Mouse (Mus musculus) CH12.LX (cell line): ENCODE results near the gene Jmjd1c. TPM values are rescaled to one million over a fixed set of nuclear protein-coding genes. Genes with fewer than 3 reads are reported as not detected.

Source experiments
- DNase-seq: peaks from one replicate; pipeline ENCODE4 v3.0.0-alpha.2; 2013; ENCODE audit errors: extremely low read depth
- H3K27ac ChIP-seq: 2 replicates; pipeline ENCODE4 v1.5.1; 2012; ENCODE audit warnings: low read depth, mild to moderate bottlenecking, control low read depth, moderate library complexity; ENCODE audit not compliant: insufficient read depth
- H3K27me3 ChIP-seq: replicated peaks from 2 replicates; pipeline ENCODE3; 2012; ENCODE audit warnings: inconsistent platforms
- H3K36me3 ChIP-seq, 2 experiments: replicated peaks in 1 of 2; 2 replicates each; pipeline versions ENCODE3 to v1.6.1; 2012; ENCODE audit warnings: inconsistent platforms in 1 of 2, low read length in 1 of 2, mild to moderate bottlenecking in 1 of 2, mixed read lengths in 1 of 2, moderate library complexity in 1 of 2; ENCODE audit not compliant: control insufficient read depth in 1 of 2, insufficient read depth in 1 of 2
- H3K4me1 ChIP-seq, 2 experiments: 2 replicates each; pipeline ENCODE4 v1.6.1; 2012; ENCODE audit warnings: inconsistent platforms in 1 of 2, moderate library complexity in 1 of 2; ENCODE audit not compliant: insufficient read depth in 2 of 2, control insufficient read depth in 1 of 2
- H3K4me2 ChIP-seq: 2 replicates; pipeline ENCODE4 v1.6.1; 2012; ENCODE audit warnings: low read depth, mild to moderate bottlenecking, control low read depth; ENCODE audit not compliant: poor library complexity, insufficient read depth, severe bottlenecking
- H3K4me3 ChIP-seq, 3 experiments: fragments of 150-350 bp in 1 of 3; sonication (generic) in 1 of 3; replicated peaks in 1 of 3; 2 replicates each; pipeline versions ENCODE3 to v1.5.1; 2011 to 2012; ENCODE audit warnings: low read depth in 2 of 3, low read length in 2 of 3, mild to moderate bottlenecking in 2 of 3, moderate library complexity in 2 of 3, control low read depth in 1 of 3, improper control_type of control experiment in 1 of 3, inconsistent platforms in 1 of 3, mixed read lengths in 1 of 3; ENCODE audit not compliant: poor library complexity in 1 of 3
- H3K79me2 ChIP-seq: replicated peaks from 2 replicates; pipeline ENCODE4 v1.6.1; 2012; ENCODE audit warnings: mild to moderate bottlenecking, moderate library complexity; ENCODE audit not compliant: control insufficient read depth, poor library complexity, insufficient read depth, severe bottlenecking; ENCODE audit errors: extremely low read depth
- H3K9ac ChIP-seq: 2 replicates; pipeline ENCODE4 v1.6.1; 2012; ENCODE audit warnings: low read depth, mild to moderate bottlenecking, control low read depth, moderate library complexity; ENCODE audit not compliant: insufficient read depth
- H3K9me3 ChIP-seq: replicated peaks from 2 replicates; pipeline ENCODE3; 2012; ENCODE audit warnings: low read length, inconsistent platforms, mixed read lengths
- BHLHE40 ChIP-seq: IDR thresholded peaks from 2 replicates; pipeline ENCODE4 v1.6.1; 2011; ENCODE audit warnings: mild to moderate bottlenecking, low read depth, low read length, improper control_type of control experiment
- CHD2 ChIP-seq: IDR thresholded peaks from 2 replicates; pipeline ENCODE4 v1.6.1; 2011; ENCODE audit warnings: low read length, improper control_type of control experiment
- CTCF ChIP-seq, 2 experiments: IDR thresholded peaks in 1 of 2; conservative IDR thresholded peaks in 1 of 2; 2 replicates each; pipeline ENCODE4 v1.5.1; 2011 to 2012; ENCODE audit warnings: low read depth in 2 of 2, low read length in 2 of 2, improper control_type of control experiment in 1 of 2, inconsistent platforms in 1 of 2, mild to moderate bottlenecking in 1 of 2, moderate library complexity in 1 of 2
- ETS1 ChIP-seq: conservative IDR thresholded peaks from 2 replicates; pipeline ENCODE4 v1.6.1; 2012; ENCODE audit warnings: low read depth, mild to moderate bottlenecking, inconsistent platforms, low read length, improper control_type of control experiment, moderate library complexity
- HCFC1 ChIP-seq: IDR thresholded peaks from 2 replicates; pipeline ENCODE4 v1.6.1; 2012; ENCODE audit warnings: low read depth, mild to moderate bottlenecking, inconsistent platforms, low read length, improper control_type of control experiment
- JUN ChIP-seq: IDR thresholded peaks from 2 replicates; pipeline ENCODE4 v1.6.1; 2011; ENCODE audit warnings: low read depth, mild to moderate bottlenecking, low read length, improper control_type of control experiment, moderate library complexity; ENCODE audit not compliant: insufficient read depth
- JUND ChIP-seq: conservative IDR thresholded peaks from 2 replicates; pipeline ENCODE4 v1.6.1; 2011; ENCODE audit warnings: low read depth, low read length, improper control_type of control experiment
- KAT2A ChIP-seq: IDR thresholded peaks from 2 replicates; pipeline ENCODE4 v1.6.1; 2012; ENCODE audit warnings: low read length, improper control_type of control experiment, inconsistent platforms; ENCODE audit not compliant: insufficient replicate concordance
- MAFK ChIP-seq: IDR thresholded peaks from 2 replicates; pipeline ENCODE4 v1.6.1; 2011; ENCODE audit warnings: low read length, improper control_type of control experiment; ENCODE audit not compliant: insufficient replicate concordance
- MAX ChIP-seq: IDR thresholded peaks from 2 replicates; pipeline ENCODE4 v1.6.1; 2011; ENCODE audit warnings: low read length, improper control_type of control experiment
- MAZ ChIP-seq: IDR thresholded peaks from 2 replicates; pipeline ENCODE4 v1.6.1; 2012; ENCODE audit warnings: low read depth, mild to moderate bottlenecking, inconsistent platforms, low read length, improper control_type of control experiment, moderate library complexity
- MEF2A ChIP-seq: IDR thresholded peaks from 2 replicates; pipeline ENCODE4 v1.6.1; 2014; ENCODE audit warnings: low read depth, mild to moderate bottlenecking, inconsistent platforms, low read length, improper control_type of control experiment, borderline replicate concordance
- MXI1 ChIP-seq: IDR thresholded peaks from 2 replicates; pipeline ENCODE4 v1.6.1; 2011; ENCODE audit warnings: mild to moderate bottlenecking, low read depth, low read length, improper control_type of control experiment
- MYC ChIP-seq: IDR thresholded peaks from 2 replicates; pipeline ENCODE4 v1.6.1; 2011; ENCODE audit warnings: low read depth, mild to moderate bottlenecking, improper control_type of control experiment, low read length
- NELFE ChIP-seq: IDR thresholded peaks from 2 replicates; pipeline ENCODE4 v1.6.1; 2011; ENCODE audit warnings: low read depth, low read length, improper control_type of control experiment
- PAX5 ChIP-seq: IDR thresholded peaks from 2 replicates; pipeline ENCODE4 v1.6.1; 2012; ENCODE audit warnings: low read length, inconsistent platforms, mixed read lengths
- RAD21 ChIP-seq: IDR thresholded peaks from 2 replicates; pipeline ENCODE4 v1.6.1; 2011; ENCODE audit warnings: low read depth, mild to moderate bottlenecking, low read length, improper control_type of control experiment, moderate library complexity
- SIN3A ChIP-seq: IDR thresholded peaks from 2 replicates; pipeline ENCODE4 v1.6.1; 2012; ENCODE audit warnings: low read length, improper control_type of control experiment, inconsistent platforms
- SMC3 ChIP-seq: IDR thresholded peaks from 2 replicates; pipeline ENCODE4 v1.6.1; 2011; ENCODE audit warnings: low read depth, low read length, improper control_type of control experiment
- TCF12 ChIP-seq: IDR thresholded peaks from 2 replicates; pipeline ENCODE4 v1.6.1; 2014; ENCODE audit warnings: low read depth, mild to moderate bottlenecking, inconsistent platforms, low read length, improper control_type of control experiment
- USF2 ChIP-seq: conservative IDR thresholded peaks from 2 replicates; pipeline ENCODE4 v1.6.1; 2011; ENCODE audit warnings: low read depth, low read length, improper control_type of control experiment
- ZC3H11A ChIP-seq: IDR thresholded peaks from 2 replicates; pipeline ENCODE4 v1.6.1; 2012; ENCODE audit warnings: low read depth, mild to moderate bottlenecking, inconsistent platforms, low read length, improper control_type of control experiment
- ZKSCAN1 ChIP-seq: IDR thresholded peaks from 2 replicates; pipeline ENCODE4 v1.6.1; 2012; ENCODE audit warnings: low read depth, inconsistent platforms, low read length, improper control_type of control experiment, borderline replicate concordance
- ZMIZ1 ChIP-seq: IDR thresholded peaks from 2 replicates; pipeline ENCODE4 v1.6.1; 2012; ENCODE audit warnings: low read depth, mild to moderate bottlenecking, inconsistent platforms, low read length, improper control_type of control experiment
- ZNF384 ChIP-seq: IDR thresholded peaks from 2 replicates; pipeline ENCODE4 v1.6.1; 2012; ENCODE audit warnings: low read depth, low read length, improper control_type of control experiment, inconsistent platforms
- dilution Hi-C: fragments of 300-500 bp; cut with MboI; formaldehyde crosslinking; loops from 2 replicates; pipeline ENCODE4 v1.14.3; 2020; ENCODE audit warnings: low sequenced_read_pairs; ENCODE audit not compliant: extremely low pct_unique_long_range_greater_than_20kb, extremely low pct_ligation_motif_present
- in situ Hi-C: fragments of 300-500 bp; cut with MboI; formaldehyde crosslinking; loops from 3 replicates; pipeline ENCODE4 v1.14.3; 2019; ENCODE audit warnings: low sequenced_read_pairs, low pct_ligation_motif_present, low pct_unique_long_range_greater_than_20kb, mixed read lengths
- polyA plus RNA-seq: library from polyadenylated mRNA; unstranded; fragments of >175 nt; gene quantifications from 2 replicates; pipeline ENCODE4 v1.2.1, GENCODE M21; 2012; ENCODE audit warnings: low read depth; ENCODE audit not compliant: insufficient read length
- total RNA-seq, 2 experiments: library from RNA; depleted of rRNA; stranded (reverse); fragments of 300-350 nt in 1 of 2; fragments of >200 nt in 1 of 2; gene quantifications; 2 replicates each; pipeline ENCODE4 v1.2.3; 2012 to 2014

Gene Jmjd1c
- total and polyA plus RNA-seq, 3 experiments = 41.2 to 50.1 (median 41.6) TPM

DNA sequence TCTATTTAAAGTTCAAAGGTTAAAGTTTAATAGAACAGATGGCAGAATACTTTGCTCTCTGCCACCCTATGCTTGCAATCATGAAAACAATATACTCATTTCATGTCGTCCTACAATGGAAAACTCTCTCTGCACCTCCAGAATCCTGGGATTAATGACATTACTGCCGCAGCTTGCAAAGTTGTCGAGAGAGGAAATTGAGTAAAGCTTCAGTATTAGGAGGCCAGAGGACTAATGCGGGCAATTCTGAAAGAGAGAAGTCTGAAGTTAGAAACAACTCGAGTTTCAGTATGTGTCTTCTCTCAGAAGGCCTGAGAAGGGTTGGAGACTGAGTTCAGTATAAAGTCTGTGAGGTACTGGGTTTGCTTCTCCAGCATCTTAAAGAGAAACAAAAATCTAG is 84.9 kb downstream of the Jmjd1c start (continued):
- no peak for TF ChIP-seq MAZ
- no peak for TF ChIP-seq ZKSCAN1
- peak; percentile 54; the same call in 1 of the 2 replicates for TF ChIP-seq JUND
- no peak for TF ChIP-seq NELFE
- no peak for TF ChIP-seq ZC3H11A
- peak; percentile 49; the same call in 1 of the 2 replicates for TF ChIP-seq BHLHE40
- TF ChIP-seq TCF12 = peak; percentile 28; the same call in 1 of the 2 replicates
- TF ChIP-seq MAFK = no peak; the same call in 1 of the 2 replicates
- TF ChIP-seq ZNF384 = no peak; the same call in 1 of the 2 replicates
- 0 out of 2 replicates have a peak, but pooled peaks have one; percentile 29 for TF ChIP-seq MYC
- TF ChIP-seq SIN3A = peak; percentile 77
- TF ChIP-seq USF2 = no peak

- no peak for TF ChIP-seq MYC
- TF ChIP-seq ETS1 = no peak
- TF ChIP-seq ZC3H11A = no peak
- TF ChIP-seq SMC3 = no peak
- no peak for TF ChIP-seq PAX5
- no peak for TF ChIP-seq CTCF (conservative IDR thresholded peaks at IDR 0.05 in 1 of 2, IDR thresholded peaks at IDR 0.05 in 1 of 2; ENCODE audit: low read depth in 2 of 2, low read length in 2 of 2)
- no peak for TF ChIP-seq BHLHE40
- no peak for TF ChIP-seq MEF2A
- Histone ChIP-seq H3K27me3 (no peaks in the 10 kb centered on the region), H3K4me2 (peak overlapping the region; percentile 74), H3K27ac (no peak overlapping the region; the same call in 1 of the 2 replicates), H3K4me3 (no peak overlapping the region), H3K79me2 (peaks cover 60% of the 10 kb centered on the region), H3K9ac (peak overlapping the region; percentile 53; the same call in 1 of the 2 replicates), H3K36me3 (no peaks in the 10 kb centered on the region), H3K4me1 (peaks cover 7 to 51% of the 10 kb centered on the region in 2 experiments; a peak in 3 of 4 replicates), H3K9me3 (no peaks in the 10 kb centered on the region)
- dilution Hi-C loops (no loop called here), in situ Hi-C loops (no loop called here)
- DNase-seq = peak; percentile 49
Measured at GRCm38 (mm10) chr10:67182651-67183050, 86.7 kb downstream of the Jmjd1c start.

DNA sequence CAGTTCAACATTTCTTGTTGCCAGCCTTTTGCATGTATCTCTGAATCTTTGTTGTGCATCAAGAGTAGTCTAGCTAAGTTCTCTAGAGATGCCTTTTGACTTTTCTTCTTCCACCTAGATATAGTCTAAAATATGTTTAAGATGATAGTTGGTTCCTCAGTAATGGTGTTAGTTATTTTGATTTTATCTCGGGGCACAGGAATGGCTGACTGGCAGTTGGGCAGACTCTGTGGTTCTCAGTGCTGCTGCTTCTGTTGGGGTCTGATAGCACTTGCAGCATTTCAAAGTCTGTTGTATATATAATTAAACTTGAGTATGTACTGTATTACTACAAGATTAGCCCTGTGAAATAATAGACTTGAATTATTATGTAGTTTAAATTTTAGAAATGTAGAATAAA is 87.2 kb downstream of the Jmjd1c start:
- H3K9me3 ChIP-seq = no peaks in the 10 kb centered on the region
- DNase-seq = no peak
- H3K4me2 ChIP-seq = peak overlapping the region; percentile 74
- H3K79me2 ChIP-seq = peaks cover 62% of the 10 kb centered on the region
- dilution Hi-C loops = no loop called here
- H3K9ac ChIP-seq = peak overlapping the region; percentile 53; the same call in 1 of the 2 replicates
- peaks cover 7 to 49% of the 10 kb centered on the region in 2 experiments; a peak in 3 of 4 replicates for H3K4me1 ChIP-seq
- no peak overlapping the region for H3K4me3 ChIP-seq
- no peak overlapping the region; the same call in 1 of the 2 replicates for H3K27ac ChIP-seq
- H3K27me3 ChIP-seq = no peaks in the 10 kb centered on the region
- no peaks in the 10 kb centered on the region for H3K36me3 ChIP-seq
- in situ Hi-C loops = no loop called here
- TF ChIP-seq MAFK (no peak), JUN (no peak), MXI1 (no peak), USF2 (no peak), ZMIZ1 (no peak), HCFC1 (no peak), RAD21 (no peak), CHD2 (no peak), SMC3 (no peak), TCF12 (no peak), MAX (no peak), KAT2A (no peak)
- TF ChIP-seq, all 38 proteins: peak for 0
